Comparison of ENCODE assay signal across 8 mouse cellular contexts in genomic region chr9:65202165-65202754, GRCm38 (mm10). TPM values are rescaled to one million over a fixed set of nuclear protein-coding genes. Genes with fewer than 3 reads are reported as not detected.
DNase-seq lines count a peak whose midpoint lies in the region; ATAC-seq and TF ChIP-seq lines count a peak whose summit lies in the region.

No protein-coding gene starts in this region.

- 0 out of 2 replicates have a peak overlapping the region, but pooled peaks have one; percentile 61 for H3K27ac ChIP-seq in kidney, embryonic 16.5 days (ENCODE audit: low read length)
- peak overlapping the region; percentile 86 for H3K27ac ChIP-seq in embryonic facial prominence, embryonic 10.5 days (replicated peaks)
- peak overlapping the region; percentile 79 for H3K27ac ChIP-seq in intestine, embryonic 15.5 days
- H3K27ac ChIP-seq in midbrain, postnatal 0 days (ENCODE audit: low read depth, low read length): peak overlapping the region; percentile 88

- 0 out of 2 replicates have a peak, but pooled peaks have one; percentile 2 for ATAC-seq in kidney, embryonic 16.5 days (ENCODE audit: low FRiP score, low TSS enrichment)
- ATAC-seq in intestine, embryonic 15.5 days: peak; percentile 9; the same call in 1 of the 2 replicates
- peak; percentile 11; the same call in 1 of the 2 replicates for ATAC-seq in midbrain, postnatal 0 days (ENCODE audit: low FRiP score)

- H3K9ac ChIP-seq in kidney, embryonic 16.5 days (replicated peaks; ENCODE audit: low read length): peak overlapping the region; percentile 76
- H3K9ac ChIP-seq in intestine, embryonic 15.5 days: peak overlapping the region; percentile 54
- H3K9ac ChIP-seq in midbrain, postnatal 0 days (replicated peaks; ENCODE audit: low read length, poor library complexity, severe bottlenecking): peak overlapping the region; percentile 64

- H3K4me2 ChIP-seq in kidney, embryonic 16.5 days (replicated peaks; ENCODE audit: low read depth, low read length): peak overlapping the region; percentile 72
- H3K4me2 ChIP-seq in intestine, embryonic 15.5 days (replicated peaks): peak overlapping the region; percentile 70
- peak overlapping the region; percentile 54 for H3K4me2 ChIP-seq in midbrain, postnatal 0 days (ENCODE audit: low read depth, low read length, poor library complexity, severe bottlenecking)

- H3K9me3 ChIP-seq in kidney, embryonic 16.5 days (ENCODE audit: low read length): peaks cover 3% of the 10 kb centered on the region; the same call in 1 of the 2 replicates
- H3K9me3 ChIP-seq in embryonic facial prominence, embryonic 10.5 days: no peaks in the 10 kb centered on the region
- H3K9me3 ChIP-seq in intestine, embryonic 15.5 days: no peaks in the 10 kb centered on the region
- no peaks in the 10 kb centered on the region for H3K9me3 ChIP-seq in midbrain, postnatal 0 days (ENCODE audit: low read length)

- peak overlapping the region; percentile 51 for H3K4me3 ChIP-seq in kidney, embryonic 16.5 days (ENCODE audit: low read length)
- H3K4me3 ChIP-seq in embryonic facial prominence, embryonic 10.5 days: peak overlapping the region; percentile 54
- H3K4me3 ChIP-seq in intestine, embryonic 15.5 days (replicated peaks): peak overlapping the region; percentile 37
- H3K4me3 ChIP-seq in midbrain, postnatal 0 days (ENCODE audit: low read depth, low read length): peak overlapping the region; percentile 35

- H3K27me3 ChIP-seq in kidney, embryonic 16.5 days (ENCODE audit: insufficient read depth, low read length): no peaks in the 10 kb centered on the region
- H3K27me3 ChIP-seq in embryonic facial prominence, embryonic 10.5 days (replicated peaks; ENCODE audit: low read depth, poor library complexity, severe bottlenecking): no peaks in the 10 kb centered on the region
- no peaks in the 10 kb centered on the region for H3K27me3 ChIP-seq in intestine, embryonic 15.5 days (replicated peaks)
- no peaks in the 10 kb centered on the region for H3K27me3 ChIP-seq in midbrain, postnatal 0 days (ENCODE audit: insufficient read depth, low read length)

- H3K36me3 ChIP-seq in kidney, embryonic 16.5 days (ENCODE audit: insufficient read depth, low read length): no peaks in the 10 kb centered on the region
- no peaks in the 10 kb centered on the region for H3K36me3 ChIP-seq in embryonic facial prominence, embryonic 10.5 days (replicated peaks)
- H3K36me3 ChIP-seq in intestine, embryonic 15.5 days: no peaks in the 10 kb centered on the region
- H3K36me3 ChIP-seq in midbrain, postnatal 0 days (ENCODE audit: insufficient read depth, low read length): no peaks in the 10 kb centered on the region

- WGBS in kidney, embryonic 16.5 days: 26% methylated on average over 11 of the region's 11 CpGs
- 29% methylated on average over 11 of the region's 11 CpGs for WGBS in embryonic facial prominence, embryonic 10.5 days
- WGBS in intestine, embryonic 15.5 days: 26% methylated on average over 11 of the region's 11 CpGs
- 16% methylated on average over 11 of the region's 11 CpGs for WGBS in midbrain, postnatal 0 days

- no peak for DNase-seq in kidney, postnatal 14 days
- no peak for DNase-seq in embryonic facial prominence, embryonic 10.5 days (ENCODE audit: low spot score)
- DNase-seq in midbrain, postnatal 0 days (ENCODE audit: low spot score): no peak
- no peak for DNase-seq in spleen, postnatal 36 days (ENCODE audit: low spot score in 2 of 2)
- DNase-seq in cerebellum, postnatal 25 days: no peak
- DNase-seq in layer of hippocampus, postnatal 36 days: no peak

- TF ChIP-seq CTCF in midbrain, postnatal 0 days (IDR thresholded peaks at IDR 0.05): no peak

- H3K4me1 ChIP-seq in kidney, embryonic 16.5 days (ENCODE audit: insufficient read depth, low read length): peaks cover under 1% of the 10 kb centered on the region; the same call in 1 of the 2 replicates
- peaks cover 18% of the 10 kb centered on the region for H3K4me1 ChIP-seq in embryonic facial prominence, embryonic 10.5 days
- H3K4me1 ChIP-seq in intestine, embryonic 15.5 days (replicated peaks): peaks cover under 1% of the 10 kb centered on the region; the same call in 1 of the 2 replicates
- H3K4me1 ChIP-seq in midbrain, postnatal 0 days (ENCODE audit: insufficient read depth, low read length): no peaks in the 10 kb centered on the region

RNA-seq across cellular contexts. Expression of gene Parp16, which starts 7.1 kb away (rescaled TPM):
- 7.4 and 8.6 TPM in 2 replicates for polyA plus RNA-seq in kidney, embryonic 16.5 days (2015; fragmentation: Nextera tagmentation; extraction: Ambion mirVana)
- polyA plus RNA-seq in embryonic facial prominence, embryonic 10.5 days (2016; fragmentation: Nextera tagmentation; extraction: Ambion mirVana): 8.2 and 8.3 TPM in 2 replicates
- 9.4 and 9.7 TPM in 2 replicates for polyA plus RNA-seq in intestine, embryonic 15.5 days (2015; fragmentation: Nextera tagmentation; extraction: Ambion mirVana)
- 7.5 and 8.0 TPM in 2 replicates for total RNA-seq in midbrain, postnatal 0 days (2014; rRNA removed)
- polyA plus RNA-seq in midbrain, postnatal 0 days (2015; fragmentation: Nextera tagmentation; extraction: Ambion mirVana): 7.0 and 7.7 TPM in 2 replicates
- 1 to 10 TPM; 4.6 to 4.9 TPM for total RNA-seq in layer of hippocampus, postnatal 36 days (2021)
